Mouse (Mus musculus): Measurements from ENCODE around the gene Sema6d. TPM values are rescaled to one million over a fixed set of nuclear protein-coding genes. Genes with fewer than 3 reads are reported as not detected.
A peak's percentile ranks its signal among the peaks of the same experiment; 100 is the strongest.

Sema6d gene
- total RNA-seq, 2 experiments from 2014 or later = 11.3 to 11.9 TPM

DNA sequence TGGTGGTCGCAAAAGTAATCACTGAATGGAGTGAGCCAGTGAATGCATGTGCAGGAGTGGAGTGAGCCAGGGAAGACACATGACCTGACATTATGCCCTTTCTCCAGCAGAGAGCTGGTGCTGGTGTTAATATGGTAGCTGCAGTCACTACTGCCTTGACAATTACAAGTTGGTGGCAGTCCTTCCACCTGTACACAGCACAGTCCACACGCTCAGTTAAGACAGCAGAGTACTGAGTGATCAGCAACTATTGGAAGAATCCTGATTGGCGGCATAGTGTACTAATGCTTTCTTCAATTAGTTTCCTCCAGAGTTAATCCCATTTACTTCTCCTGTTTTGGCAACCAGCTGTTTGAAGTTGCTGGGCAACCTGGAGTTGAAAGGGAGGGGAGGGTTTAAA lies 81.9 kb downstream of the Sema6d start:
- DNase-seq = no peak

GRCm38 (mm10) chr2:124176265-124176664 lies 86.5 kb downstream of the Sema6d start:
- DNase-seq = no peak

DNA sequence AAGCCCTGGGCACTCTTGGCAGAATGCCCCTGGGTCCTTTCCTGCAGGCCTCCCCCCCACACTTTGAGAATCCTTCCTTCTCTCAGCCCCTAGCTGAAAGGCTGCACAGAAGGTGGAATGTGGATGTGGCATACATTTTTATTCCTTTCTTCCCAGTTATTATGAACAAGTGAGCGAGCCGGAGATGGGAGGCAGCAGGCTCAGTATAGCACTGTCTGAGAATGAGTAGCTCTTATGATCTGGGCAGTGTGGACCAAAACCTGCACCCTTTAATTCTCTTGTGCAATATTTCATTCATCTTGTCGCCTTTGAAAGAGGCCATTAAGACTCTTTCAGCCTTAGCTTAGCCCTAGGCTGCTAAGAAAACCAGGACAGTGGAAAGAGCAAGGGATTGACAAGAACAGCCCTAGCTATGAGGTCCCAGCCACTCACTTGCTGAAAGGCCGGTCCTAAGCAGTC lies 87.0 kb downstream of the Sema6d start:
- no peak for DNase-seq

- DNase-seq = no peak
Measured at GRCm38 (mm10) chr2:124189271-124189670, 99.5 kb downstream of the Sema6d start.

DNA sequence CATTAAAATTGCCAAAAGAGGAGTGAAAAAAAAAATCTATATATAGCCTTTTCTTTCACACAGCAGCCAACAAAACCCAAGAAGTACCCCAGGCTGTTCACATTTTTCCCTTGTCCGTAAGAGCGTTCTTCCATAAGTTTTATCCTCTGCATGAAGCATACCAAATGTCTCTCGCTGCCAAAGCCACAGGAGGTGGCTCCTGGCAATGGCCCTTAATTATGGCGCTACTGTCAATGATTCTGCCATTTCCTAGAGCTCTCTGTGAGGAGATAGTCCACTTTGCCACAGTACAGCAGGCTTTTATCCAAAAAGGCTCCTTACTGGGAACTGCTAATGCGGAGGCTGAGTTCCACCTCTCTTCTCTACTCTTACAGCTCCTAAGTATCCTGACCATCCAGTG lies 104.3 kb downstream of the Sema6d start:
- DNase-seq = no peak

GRCm38 (mm10) chr2:124201493-124201892 lies 111.7 kb downstream of the Sema6d start:
- DNase-seq = no peak

DNA sequence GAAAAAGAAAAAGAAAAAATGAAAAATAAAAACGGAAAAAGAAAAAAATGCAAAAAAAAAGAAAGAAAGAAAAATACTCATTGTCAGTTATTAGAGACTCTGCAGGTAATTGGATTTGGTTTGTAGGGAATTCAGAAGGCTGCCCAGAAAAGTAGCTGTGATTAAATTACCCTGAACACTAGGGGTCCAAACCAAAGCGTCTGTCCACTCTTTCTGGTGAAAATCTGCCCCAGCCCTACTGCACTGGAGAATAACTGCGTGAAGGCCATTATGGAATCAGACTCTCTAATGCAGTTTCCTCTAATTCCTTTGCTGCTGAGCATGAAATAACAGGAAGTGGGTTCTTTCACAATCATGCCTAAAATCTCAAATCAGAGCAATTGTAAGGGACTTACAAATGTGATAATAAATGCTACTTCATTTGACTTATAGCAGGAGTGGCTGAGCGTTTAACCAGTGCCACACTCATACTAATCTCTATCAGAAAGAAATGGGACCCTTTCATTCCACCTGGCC lies 112.8 kb downstream of the Sema6d start:
- DNase-seq = no peak

GRCm38 (mm10) chr2:124205811-124206210 lies 116.0 kb downstream of the Sema6d start:
- no peak for DNase-seq

- DNase-seq = no peak
Measured at GRCm38 (mm10) chr2:124208251-124208650, 118.5 kb downstream of the Sema6d start.

- no peak for DNase-seq
Measured at GRCm38 (mm10) chr2:124223559-124223958, 133.8 kb downstream of the Sema6d start.

DNA sequence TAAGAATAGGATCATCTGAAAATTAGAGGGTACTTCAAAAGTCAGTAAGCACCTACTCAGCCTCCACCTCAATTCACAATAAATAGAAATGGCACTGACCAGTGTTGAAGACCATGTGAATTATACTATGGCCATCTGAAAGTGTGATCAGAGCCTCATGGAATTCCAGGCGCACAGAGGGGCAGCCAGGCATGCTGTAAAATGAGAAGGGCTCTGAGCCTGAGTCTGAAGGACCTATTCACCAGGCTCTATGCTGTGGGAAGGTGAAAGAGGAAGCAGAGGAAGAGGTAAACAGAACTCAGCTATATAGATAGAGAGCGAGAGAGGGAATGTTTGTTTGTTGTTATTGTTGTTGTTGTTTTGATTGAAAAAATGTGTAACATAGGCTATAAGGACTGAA lies 134.6 kb downstream of the Sema6d start:
- no peak for DNase-seq

GRCm38 (mm10) chr2:124234636-124235221 lies 145.0 kb downstream of the Sema6d start:
- DNase-seq = no peak

GRCm38 (mm10) chr2:124235237-124236055 lies 145.7 kb downstream of the Sema6d start:
- DNase-seq = no peak

- DNase-seq = no peak
Measured at GRCm38 (mm10) chr2:124236831-124237230, 147.1 kb downstream of the Sema6d start.

- DNase-seq = peak; percentile 15 to 29
Measured at GRCm38 (mm10) chr2:124243608-124244007, 153.8 kb downstream of the Sema6d start.

DNA sequence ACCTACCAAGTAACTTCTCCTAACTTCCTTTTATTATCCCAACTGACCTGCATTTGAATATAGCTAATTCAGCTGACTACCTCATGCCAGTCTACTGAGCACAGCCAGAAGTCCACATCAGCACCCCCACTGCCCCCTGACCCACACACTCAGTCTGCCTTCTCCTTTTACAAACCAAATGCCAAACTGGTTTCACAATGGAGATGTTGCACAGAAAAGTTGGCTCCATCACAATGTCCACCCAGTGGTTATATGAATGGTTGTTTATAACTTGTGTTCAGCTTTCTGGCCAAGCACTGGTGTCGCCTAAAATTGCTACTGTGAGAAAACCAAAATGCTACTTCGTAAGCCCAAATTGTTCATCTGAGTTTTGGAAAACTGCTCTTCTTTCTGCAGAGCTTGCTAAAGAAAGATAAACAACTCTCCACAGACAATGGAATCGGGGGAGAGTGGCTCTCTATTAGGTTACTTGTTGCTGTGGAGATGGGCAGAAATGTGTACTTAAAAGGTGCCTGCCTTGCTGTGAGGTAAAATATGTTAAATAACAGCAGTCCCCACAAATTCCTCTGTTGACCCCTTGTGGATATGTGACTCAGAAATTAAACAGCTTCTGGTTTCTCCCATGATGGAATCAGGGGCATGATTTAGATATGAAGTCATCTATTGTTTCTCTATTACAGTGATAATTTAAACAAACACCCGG lies 154.9 kb downstream of the Sema6d start:
- peak; percentile 22 to 40 for DNase-seq

- DNase-seq = peak; percentile 22 to 35
Measured at GRCm38 (mm10) chr2:124258108-124258507, 168.3 kb downstream of the Sema6d start.

GRCm38 (mm10) chr2:124264309-124264708 lies 174.5 kb downstream of the Sema6d start:
- DNase-seq = no peak

DNA sequence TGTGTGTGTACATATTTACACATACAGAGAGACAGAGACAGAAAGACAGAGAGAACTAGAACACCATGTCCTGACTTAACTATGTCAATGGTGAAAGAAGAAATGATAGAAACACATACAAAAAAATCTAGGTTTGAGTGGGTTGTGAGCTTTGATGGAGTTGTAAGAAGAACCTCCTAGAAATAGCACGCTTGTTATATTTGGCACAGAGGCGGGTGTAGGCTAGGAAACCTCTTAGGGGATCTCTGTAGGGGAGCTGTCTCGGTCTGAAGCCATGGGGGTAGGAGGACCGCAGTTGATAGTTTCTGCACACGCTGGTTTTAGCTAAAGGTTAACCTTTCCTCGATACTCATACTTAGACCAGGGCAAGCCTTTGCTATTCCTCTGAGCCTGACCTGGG lies 181.4 kb downstream of the Sema6d start:
- DNase-seq = peak in 1 of 2 experiments; percentile 7

DNA sequence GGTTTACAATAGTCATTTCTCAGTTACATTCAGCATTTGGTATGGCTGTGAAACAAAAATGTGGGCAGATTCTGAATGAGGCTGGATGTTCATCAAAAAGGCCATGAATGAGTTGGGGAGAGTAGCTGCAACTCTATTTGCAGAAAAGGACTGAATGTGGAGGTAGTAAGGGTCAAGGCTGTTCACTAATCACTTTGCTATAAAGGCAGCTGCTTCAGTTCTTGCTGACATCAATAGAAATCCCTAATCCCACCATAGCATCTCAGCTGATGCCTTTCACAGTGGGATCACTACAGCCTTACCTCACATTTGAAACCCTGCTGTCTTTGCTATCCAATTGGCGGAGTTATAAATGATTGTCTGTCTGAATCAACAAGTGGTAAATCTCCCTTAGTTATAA lies 187.7 kb downstream of the Sema6d start:
- DNase-seq = no peak

DNA sequence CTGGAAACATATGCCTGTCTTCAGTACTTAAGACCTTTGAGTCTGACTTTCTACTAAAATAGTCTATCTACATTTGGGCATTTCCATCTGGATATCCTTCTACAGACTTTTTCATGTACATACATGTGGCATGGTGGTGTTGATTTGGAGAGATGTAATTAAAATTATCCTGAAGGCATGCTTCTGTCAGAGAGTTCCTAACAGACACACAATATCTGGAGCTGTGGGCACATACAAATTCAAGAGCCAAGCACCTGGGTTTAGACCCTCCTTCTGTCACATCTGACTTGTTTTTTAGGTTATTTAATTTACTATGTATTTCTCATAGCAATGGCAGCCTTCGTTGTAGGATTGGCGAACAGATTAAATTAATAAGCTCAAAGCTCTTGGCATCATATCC lies 195.3 kb downstream of the Sema6d start:
- no peak for DNase-seq

GRCm38 (mm10) chr2:124289356-124289755 lies 199.6 kb downstream of the Sema6d start:
- DNase-seq = no peak

DNA sequence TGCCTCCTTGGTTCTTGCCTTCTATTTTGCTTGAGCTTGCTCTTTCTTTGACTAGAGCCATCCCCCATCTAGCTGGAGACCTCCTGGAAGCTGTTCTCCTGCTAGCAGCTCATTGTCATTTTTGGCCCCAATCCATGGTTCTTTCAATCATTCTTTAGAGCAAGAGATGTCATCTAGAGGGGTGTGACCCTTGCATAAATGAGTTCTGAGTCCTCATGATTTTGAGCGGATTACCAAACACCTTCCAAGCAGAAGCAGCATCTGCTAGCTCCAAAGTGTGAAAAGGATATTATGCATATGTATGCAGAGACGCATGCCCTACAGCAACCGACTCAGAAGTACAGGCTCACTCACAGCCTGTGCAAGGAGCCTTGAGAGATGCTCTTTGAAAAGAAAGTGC lies 201.4 kb downstream of the Sema6d start:
- DNase-seq = no peak

Measured in heart, adult 18-20 months (tissue).